Mouse (Mus musculus): ENCODE results near the gene Ifna11. TPM values are rescaled to one million over a fixed set of nuclear protein-coding genes. Genes with fewer than 3 reads are reported as not detected.
"Not testable (repeated sequence)": the region's sequence is repeated elsewhere in the genome, so short reads cannot be mapped to it uniquely, and the experiment has no call there.

The Ifna11 gene
- polyA plus RNA-seq (2014; fragmentation: Nextera tagmentation; extraction: Ambion mirVana), result not detected in 2 replicates

- 87% methylated on average over 1 of the region's 1 CpGs for WGBS
- no peaks in the 10 kb centered on the region for H3K4me1 ChIP-seq (ENCODE audit: control insufficient read depth, insufficient read depth, low read length)
These were observed at the start of gene Ifna11 for GRCm38 (mm10) chr4:88819659-88820058. Gene Ifna11, plus strand, starts transcription at chr4:88819959.

DNA sequence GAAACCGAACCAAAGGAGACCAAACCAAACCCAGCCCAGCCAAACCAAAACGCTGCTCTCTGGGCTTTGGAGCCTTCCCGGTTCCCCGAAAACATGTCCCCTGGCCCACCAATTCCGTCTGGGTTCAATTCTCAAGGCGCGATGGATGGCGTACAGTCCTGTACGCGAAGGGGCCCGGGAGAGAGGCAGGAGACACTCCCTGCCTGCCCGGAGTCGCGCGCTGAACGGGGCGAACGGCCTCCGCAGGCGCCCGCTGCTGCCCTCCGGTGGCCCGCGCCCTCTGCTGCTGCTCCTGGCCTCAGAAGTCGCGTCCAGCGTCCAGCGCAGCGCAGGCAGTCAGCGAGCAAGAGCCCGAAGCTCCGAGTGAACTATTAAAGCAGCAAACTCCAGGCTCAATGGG, 46.2 kb upstream of the Ifna11 start, which contains the start of gene Gm13290:
TSS of gene Gm13290 (plus strand) at position 301 of the 400 bp plus-strand sequence.
- WGBS, result no CpG with 5 or more reads among the region's 32 CpGs
- not testable (repeated sequence) for H3K9me3 ChIP-seq (replicated peaks; ENCODE audit: control insufficient read depth, low read length); H3K4me3 ChIP-seq (ENCODE audit: low read depth, low read length); H3K9ac ChIP-seq (replicated peaks; ENCODE audit: low read length); H3K27ac ChIP-seq (replicated peaks; ENCODE audit: low read depth, low read length); ATAC-seq (replicated peaks; ENCODE audit: insufficient number of reproducible peaks, low FRiP score, low TSS enrichment, low read depth); DNase-seq (ENCODE audit: low spot score); H3K36me3 ChIP-seq (replicated peaks; ENCODE audit: control insufficient read depth, insufficient read depth, low read depth, low read length); H3K27me3 ChIP-seq (ENCODE audit: control insufficient read depth, insufficient read depth, low read length); H3K4me1 ChIP-seq (ENCODE audit: control insufficient read depth, insufficient read depth, low read length); H3K4me2 ChIP-seq (ENCODE audit: low read depth, low read length)

More at GRCm38 (mm10) chr4:88819659-88820058, at the start of gene Ifna11:
- no peak within 1 kb of the TSS for H3K4me3 ChIP-seq (ENCODE audit: low read depth, low read length)
- no peak within 1 kb of the TSS for H3K27ac ChIP-seq (replicated peaks; ENCODE audit: low read depth, low read length)
- H3K9me3 ChIP-seq (replicated peaks; ENCODE audit: control insufficient read depth, low read length), result no peaks in the 10 kb centered on the region
- no peaks in the 10 kb centered on the region for H3K27me3 ChIP-seq (ENCODE audit: control insufficient read depth, insufficient read depth, low read length)
- H3K4me2 ChIP-seq (ENCODE audit: low read depth, low read length), result no peak within 1 kb of the TSS
- no peaks in the 10 kb centered on the region for H3K36me3 ChIP-seq (replicated peaks; ENCODE audit: control insufficient read depth, insufficient read depth, low read depth, low read length)
- DNase-seq (ENCODE audit: low spot score), result no peak
- no peak for ATAC-seq (replicated peaks; ENCODE audit: insufficient number of reproducible peaks, low FRiP score, low TSS enrichment, low read depth)
- no peak within 1 kb of the TSS for H3K9ac ChIP-seq (replicated peaks; ENCODE audit: low read length)

GRCm38 (mm10) chr4:88776622-88777021, 43.1 kb upstream of the Ifna11 start, which contains the start of gene Gm13289:
Gene Gm13289, plus strand, starts transcription at chr4:88776922.
- not testable (repeated sequence) for H3K36me3 ChIP-seq (replicated peaks; ENCODE audit: control insufficient read depth, insufficient read depth, low read depth, low read length); H3K9ac ChIP-seq (replicated peaks; ENCODE audit: low read length); H3K4me3 ChIP-seq (ENCODE audit: low read depth, low read length); H3K9me3 ChIP-seq (replicated peaks; ENCODE audit: control insufficient read depth, low read length); H3K4me2 ChIP-seq (ENCODE audit: low read depth, low read length); H3K27me3 ChIP-seq (ENCODE audit: control insufficient read depth, insufficient read depth, low read length); ATAC-seq (replicated peaks; ENCODE audit: insufficient number of reproducible peaks, low FRiP score, low TSS enrichment, low read depth); H3K4me1 ChIP-seq (ENCODE audit: control insufficient read depth, insufficient read depth, low read length); DNase-seq (ENCODE audit: low spot score); H3K27ac ChIP-seq (replicated peaks; ENCODE audit: low read depth, low read length)
- WGBS, result no CpG with 5 or more reads among the region's 29 CpGs

DNA sequence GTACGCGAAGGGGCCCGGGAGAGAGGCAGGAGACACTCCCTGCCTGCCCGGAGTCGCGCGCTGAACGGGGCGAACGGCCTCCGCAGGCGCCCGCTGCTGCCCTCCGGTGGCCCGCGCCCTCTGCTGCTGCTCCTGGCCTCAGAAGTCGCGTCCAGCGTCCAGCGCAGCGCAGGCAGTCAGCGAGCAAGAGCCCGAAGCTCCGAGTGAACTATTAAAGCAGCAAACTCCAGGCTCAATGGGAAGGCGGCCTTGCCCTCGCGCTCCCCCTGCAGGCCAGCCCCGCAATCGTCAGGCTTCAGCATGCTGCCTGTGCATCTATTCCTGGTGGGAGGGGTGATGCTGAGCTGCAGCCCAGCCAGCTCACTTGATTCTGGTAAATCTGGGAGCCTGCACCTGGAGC, 40.2 kb upstream of the Ifna11 start, which contains the start of gene Gm13272:
TSS of gene Gm13272 (plus strand) at position 301 of the 400 bp plus-strand sequence.
- not testable (repeated sequence) for H3K27ac ChIP-seq (replicated peaks; ENCODE audit: low read depth, low read length); DNase-seq (ENCODE audit: low spot score); H3K4me2 ChIP-seq (ENCODE audit: low read depth, low read length); H3K9ac ChIP-seq (replicated peaks; ENCODE audit: low read length); H3K36me3 ChIP-seq (replicated peaks; ENCODE audit: control insufficient read depth, insufficient read depth, low read depth, low read length); H3K9me3 ChIP-seq (replicated peaks; ENCODE audit: control insufficient read depth, low read length); H3K4me3 ChIP-seq (ENCODE audit: low read depth, low read length); H3K4me1 ChIP-seq (ENCODE audit: control insufficient read depth, insufficient read depth, low read length); H3K27me3 ChIP-seq (ENCODE audit: control insufficient read depth, insufficient read depth, low read length); ATAC-seq (replicated peaks; ENCODE audit: insufficient number of reproducible peaks, low FRiP score, low TSS enrichment, low read depth)
- no CpG with 5 or more reads among the region's 29 CpGs for WGBS

DNA sequence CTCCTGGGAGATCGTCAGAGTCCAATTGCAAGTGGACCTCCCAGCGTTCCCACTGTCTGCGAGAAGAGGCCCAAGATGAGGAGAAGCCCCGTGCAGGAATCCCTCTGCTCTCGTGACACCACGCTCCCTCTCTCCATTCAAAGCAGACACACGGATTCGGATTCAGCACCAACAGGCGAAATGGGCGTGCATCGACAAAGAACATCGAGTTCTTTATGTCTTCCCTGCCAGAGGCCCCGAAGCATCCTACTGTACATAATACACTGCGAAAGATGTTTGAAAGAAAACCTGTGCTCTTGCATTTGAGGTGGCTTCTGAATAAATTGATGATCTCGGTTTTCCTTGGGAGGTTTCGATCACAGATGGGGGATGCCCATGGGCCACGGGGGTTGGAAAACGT, 39.4 kb upstream of the Ifna11 start:
- not testable (repeated sequence) for H3K4me2 ChIP-seq (ENCODE audit: low read depth, low read length); H3K27me3 ChIP-seq (ENCODE audit: control insufficient read depth, insufficient read depth, low read length); ATAC-seq (replicated peaks; ENCODE audit: insufficient number of reproducible peaks, low FRiP score, low TSS enrichment, low read depth); DNase-seq (ENCODE audit: low spot score); H3K9me3 ChIP-seq (replicated peaks; ENCODE audit: control insufficient read depth, low read length); H3K9ac ChIP-seq (replicated peaks; ENCODE audit: low read length); H3K4me3 ChIP-seq (ENCODE audit: low read depth, low read length); H3K27ac ChIP-seq (replicated peaks; ENCODE audit: low read depth, low read length); H3K4me1 ChIP-seq (ENCODE audit: control insufficient read depth, insufficient read depth, low read length); H3K36me3 ChIP-seq (replicated peaks; ENCODE audit: control insufficient read depth, insufficient read depth, low read depth, low read length)
- 42% methylated on average over 15 of the region's 18 CpGs for WGBS

- not testable (repeated sequence) for DNase-seq (ENCODE audit: low spot score); H3K4me2 ChIP-seq (ENCODE audit: low read depth, low read length); H3K36me3 ChIP-seq (replicated peaks; ENCODE audit: control insufficient read depth, insufficient read depth, low read depth, low read length); H3K4me3 ChIP-seq (ENCODE audit: low read depth, low read length); H3K9me3 ChIP-seq (replicated peaks; ENCODE audit: control insufficient read depth, low read length); H3K27ac ChIP-seq (replicated peaks; ENCODE audit: low read depth, low read length); H3K9ac ChIP-seq (replicated peaks; ENCODE audit: low read length); ATAC-seq (replicated peaks; ENCODE audit: insufficient number of reproducible peaks, low FRiP score, low TSS enrichment, low read depth); H3K27me3 ChIP-seq (ENCODE audit: control insufficient read depth, insufficient read depth, low read length); H3K4me1 ChIP-seq (ENCODE audit: control insufficient read depth, insufficient read depth, low read length)
- WGBS, result 11% methylated on average over 3 of the region's 7 CpGs
These were observed 37.9 kb upstream of the Ifna11 start, which contains the start of gene Ifnz for GRCm38 (mm10) chr4:88781831-88782230. Gene Ifnz, plus strand, starts transcription at chr4:88782131.

DNA sequence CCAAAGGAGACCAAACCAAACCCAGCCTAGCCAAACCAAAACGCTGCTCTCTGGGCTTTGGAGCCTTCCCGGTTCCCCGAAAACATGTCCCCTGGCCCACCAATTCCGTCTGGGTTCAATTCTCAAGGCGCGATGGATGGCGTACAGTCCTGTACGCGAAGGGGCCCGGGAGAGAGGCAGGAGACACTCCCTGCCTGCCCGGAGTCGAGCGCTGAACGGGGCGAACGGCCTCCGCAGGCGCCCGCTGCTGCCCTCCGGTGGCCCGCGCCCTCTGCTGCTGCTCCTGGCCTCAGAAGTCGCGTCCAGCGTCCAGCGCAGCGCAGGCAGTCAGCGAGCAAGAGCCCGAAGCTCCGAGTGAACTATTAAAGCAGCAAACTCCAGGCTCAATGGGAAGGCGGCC, 37.4 kb upstream of the Ifna11 start:
- H3K27me3 ChIP-seq (ENCODE audit: control insufficient read depth, insufficient read depth, low read length); H3K9me3 ChIP-seq (replicated peaks; ENCODE audit: control insufficient read depth, low read length); H3K4me2 ChIP-seq (ENCODE audit: low read depth, low read length); H3K36me3 ChIP-seq (replicated peaks; ENCODE audit: control insufficient read depth, insufficient read depth, low read depth, low read length); H3K27ac ChIP-seq (replicated peaks; ENCODE audit: low read depth, low read length); H3K4me3 ChIP-seq (ENCODE audit: low read depth, low read length); DNase-seq (ENCODE audit: low spot score); H3K4me1 ChIP-seq (ENCODE audit: control insufficient read depth, insufficient read depth, low read length); ATAC-seq (replicated peaks; ENCODE audit: insufficient number of reproducible peaks, low FRiP score, low TSS enrichment, low read depth); H3K9ac ChIP-seq (replicated peaks; ENCODE audit: low read length): not testable (repeated sequence)
- 0% methylated on average over 3 of the region's 31 CpGs for WGBS

DNA sequence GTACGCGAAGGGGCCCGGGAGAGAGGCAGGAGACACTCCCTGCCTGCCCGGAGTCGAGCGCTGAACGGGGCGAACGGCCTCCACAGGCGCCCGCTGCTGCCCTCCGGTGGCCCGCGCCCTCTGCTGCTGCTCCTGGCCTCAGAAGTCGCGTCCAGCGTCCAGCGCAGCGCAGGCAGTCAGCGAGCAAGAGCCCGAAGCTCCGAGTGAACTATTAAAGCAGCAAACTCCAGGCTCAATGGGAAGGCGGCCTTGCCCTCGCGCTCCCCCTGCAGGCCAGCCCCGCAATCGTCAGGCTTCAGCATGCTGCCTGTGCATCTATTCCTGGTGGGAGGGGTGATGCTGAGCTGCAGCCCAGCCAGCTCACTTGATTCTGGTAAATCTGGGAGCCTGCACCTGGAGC, 34.4 kb upstream of the Ifna11 start, which contains the start of gene Gm13276:
TSS of gene Gm13276 (plus strand) at position 301 of the 400 bp plus-strand sequence.
- H3K36me3 ChIP-seq (replicated peaks; ENCODE audit: control insufficient read depth, insufficient read depth, low read depth, low read length); H3K4me3 ChIP-seq (ENCODE audit: low read depth, low read length); H3K27ac ChIP-seq (replicated peaks; ENCODE audit: low read depth, low read length); H3K4me1 ChIP-seq (ENCODE audit: control insufficient read depth, insufficient read depth, low read length); H3K27me3 ChIP-seq (ENCODE audit: control insufficient read depth, insufficient read depth, low read length); DNase-seq (ENCODE audit: low spot score); H3K9ac ChIP-seq (replicated peaks; ENCODE audit: low read length); H3K9me3 ChIP-seq (replicated peaks; ENCODE audit: control insufficient read depth, low read length); H3K4me2 ChIP-seq (ENCODE audit: low read depth, low read length); ATAC-seq (replicated peaks; ENCODE audit: insufficient number of reproducible peaks, low FRiP score, low TSS enrichment, low read depth): not testable (repeated sequence)
- WGBS, result no CpG with 5 or more reads among the region's 27 CpGs

Data from embryonic facial prominence, embryonic 11.5 days (tissue).